ENCODE assay signal across 9 mouse cellular contexts in genomic region chr11:104661531-104662205, GRCm38 (mm10). TPM values are rescaled to one million over a fixed set of nuclear protein-coding genes. Genes with fewer than 3 reads are reported as not detected.
DNase-seq lines count a peak whose midpoint lies in the region; ATAC-seq and TF ChIP-seq lines count a peak whose summit lies in the region.
"Had no signal": no experiment of that assay in that cellular context is flagged by ENCODE, and none has a peak within 500 bp of the region (broad histone marks: within the 10 kb centered on the region; RNA-seq: fewer than 3 reads in every experiment).

No protein-coding gene starts in this region.

- H3K27me3 ChIP-seq in G1E (ENCODE audit: insufficient read depth, low read length) = peaks cover 49% of the 10 kb centered on the region
- H3K27me3 ChIP-seq: megakaryocyte, embryonic 14.5 days had no signal

- H3K4me1 ChIP-seq in G1E (ENCODE audit: insufficient read depth, low read depth, low read length) = peaks cover 49% of the 10 kb centered on the region

- TF ChIP-seq CTCF in G1E (IDR thresholded peaks at IDR 0.05; ENCODE audit: low read depth, low read length) = no peak

- peak; percentile 20 to 32 for DNase-seq in kidney, postnatal 4 days
- DNase-seq in kidney, adult 11 months = no peak
- peak; percentile 70 for DNase-seq in G1E (ENCODE audit: low spot score)
- DNase-seq in induced T-regulatory cell, adult 2 months (ENCODE audit: low read depth) = peak; percentile 81
- no peak for DNase-seq in yolk sac, embryonic 10.5 days (ENCODE audit: low spot score)
- DNase-seq in heart, postnatal 36 days = no peak
- DNase-seq: kidney, adult 9 months had no signal

- H3K9me3 ChIP-seq in G1E (replicated peaks) = peaks cover 16% of the 10 kb centered on the region
- H3K9me3 ChIP-seq: megakaryocyte, embryonic 14.5 days had no signal

- peak; percentile 41 for ATAC-seq in G1E (ENCODE audit: extremely low read depth, insufficient number of reproducible peaks, low FRiP score, poor library complexity, severe bottlenecking)
- ATAC-seq in megakaryocyte-erythroid progenitor cell, adult 5-6 weeks (replicated peaks; ENCODE audit: low FRiP score, low TSS enrichment, poor library complexity, severe bottlenecking) = peak; percentile 54

- H3K4me3 ChIP-seq in G1E (ENCODE audit: low read depth, low read length) = peak overlapping the region; percentile 62; the same call in 1 of the 2 replicates

- H3K36me3 ChIP-seq in G1E (replicated peaks) = peaks cover 5% of the 10 kb centered on the region

- intact Hi-C loops in heart, postnatal 36 days (cut with DNase I) = loop anchor here (1.0 kb wide), 1 partner anchor 18 kb away; no protein-coding TSS in a partner anchor

RNA-seq across cellular contexts. Expression of gene Gm11639, which starts 23.8 kb away (rescaled TPM):
- total RNA-seq in G1E (2014; fragmentation: Nextera tagmentation) (not detected in 2 replicates), G1E (2017) (under 0.01 TPM in 1 of 2 replicates, not detected in the other)
- polyA plus RNA-seq in G1E (2012) = not detected in 2 replicates
- not detected in 2 replicates for total RNA-seq in megakaryocyte-erythroid progenitor cell, adult 5-6 weeks (2014; fragmentation: Nextera tagmentation)
- not detected in 2 replicates for total RNA-seq in megakaryocyte-erythroid progenitor cell, adult 5-6 weeks (2017)
- total RNA-seq in heart, postnatal 36 days (2021) = under 1 TPM; 0.03 TPM

RNA-seq across cellular contexts. Expression of gene Itgb3, which starts 53.9 kb away (rescaled TPM):
- total RNA-seq in G1E (2014; fragmentation: Nextera tagmentation) = 2.1 and 2.7 TPM in 2 replicates
- total RNA-seq in G1E (2017) = 15.6 and 19.2 TPM in 2 replicates
- 0.73 and 0.87 TPM in 2 replicates for polyA plus RNA-seq in G1E (2012)
- total RNA-seq in megakaryocyte-erythroid progenitor cell, adult 5-6 weeks (2014; fragmentation: Nextera tagmentation) = 0.52 and 0.94 TPM in 2 replicates
- 2.6 and 3.6 TPM in 2 replicates for total RNA-seq in megakaryocyte-erythroid progenitor cell, adult 5-6 weeks (2017)
- total RNA-seq in heart, postnatal 36 days (2021) = 1 to 10 TPM; 3.0 to 3.3 TPM

Comparison
In these comparisons a context has a peak if more than half of its experiments do, and no peak if none do; other contexts are left out.
1. DNase-seq: peak in kidney, postnatal 4 days (2 of 2), G1E (single experiment) and induced T-regulatory cell, adult 2 months (single experiment); none in kidney, adult 11 months (single experiment), yolk sac, embryonic 10.5 days (single experiment) and heart, postnatal 36 days (0 of 2).